Mouse (Mus musculus): ENCODE measurements around the gene Sec61a1.

Gene Sec61a1

DNA sequence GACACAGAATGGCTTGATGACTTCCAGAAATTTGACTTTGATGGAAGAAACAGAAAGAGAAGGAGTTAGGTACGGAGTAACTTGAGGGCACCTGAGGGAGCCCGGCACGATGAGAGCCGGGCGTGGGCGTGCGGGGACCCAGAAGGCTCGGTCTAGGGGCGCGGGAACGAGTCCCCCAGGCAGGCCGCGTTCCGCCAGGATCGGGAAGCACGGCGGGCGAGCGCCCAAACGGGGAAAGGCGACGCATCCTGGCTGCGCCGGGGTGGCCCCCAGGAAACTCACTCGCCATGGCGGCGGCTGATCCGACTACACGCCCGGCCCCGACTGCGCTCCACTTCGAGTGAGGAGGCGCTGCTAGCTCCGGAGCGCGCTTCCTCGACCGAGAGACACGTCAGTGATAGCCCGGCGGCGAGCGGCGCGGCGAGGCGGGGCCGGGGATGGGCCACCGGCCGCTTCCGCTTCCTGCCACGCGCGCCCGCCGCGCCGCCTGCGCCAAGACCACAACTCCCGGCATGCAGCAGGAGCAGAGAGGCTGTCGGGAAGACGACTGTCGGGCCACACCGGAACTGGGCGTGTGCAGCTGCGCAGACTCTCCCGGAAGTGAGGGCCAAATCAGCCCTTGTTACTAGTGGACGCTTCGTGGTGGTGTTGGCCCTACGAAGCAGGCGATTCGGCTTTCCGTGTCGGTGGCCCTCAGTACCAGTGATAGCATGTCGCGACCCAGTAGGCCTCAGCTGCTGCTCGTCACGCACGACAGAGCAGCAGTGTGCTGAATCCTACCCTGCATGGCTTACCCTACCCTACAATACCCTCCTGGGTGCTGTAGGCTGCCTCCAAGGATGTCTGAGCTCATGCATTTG lies at the start of gene Sec61a1:
TSS of gene Sec61a1 (minus strand) at position 502 of the 860 bp plus-strand sequence.
- DNase-seq (ENCODE audit: low spot score in 2 of 2), result peak; percentile 96

DNA sequence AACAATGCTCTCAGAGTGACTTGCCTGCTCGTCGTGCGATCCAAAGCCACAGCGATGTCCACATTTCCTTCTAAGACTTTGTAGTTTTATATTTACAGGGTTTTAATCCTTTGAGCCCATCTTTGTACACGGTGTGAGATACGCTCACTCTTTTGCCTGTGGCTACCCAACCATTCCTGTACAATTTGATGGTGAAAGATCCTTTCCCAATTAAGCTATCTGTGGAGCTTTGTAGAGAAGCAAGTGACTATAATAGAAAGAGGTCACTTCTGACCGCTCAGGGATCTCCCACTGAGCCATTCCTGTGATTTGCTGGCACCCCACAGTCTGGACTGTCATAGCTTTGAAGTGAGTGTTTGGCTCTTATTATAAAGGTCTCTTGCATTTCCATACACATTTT lies 48.0 kb upstream of the Sec61a1 start:
- DNase-seq (ENCODE audit: low spot score in 2 of 2), result no peak

DNA sequence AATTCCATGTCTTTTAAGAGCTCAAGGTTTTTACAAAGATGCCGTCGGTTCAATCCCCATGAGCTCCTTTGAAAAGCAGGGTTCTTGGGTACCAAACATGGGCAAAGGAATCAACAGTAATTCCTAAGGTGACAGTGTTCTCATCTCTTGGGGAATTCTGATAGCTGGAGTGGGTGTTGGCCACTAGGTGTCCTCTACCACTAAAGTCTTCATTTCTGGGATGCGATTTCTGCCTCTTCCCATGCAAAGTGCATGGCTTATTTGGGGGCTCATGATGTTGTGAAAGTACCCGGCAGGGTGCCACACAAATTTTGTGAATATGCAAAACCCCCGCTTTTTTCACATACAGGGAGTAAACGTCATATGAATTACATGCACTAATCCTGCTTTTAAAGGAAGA lies 46.3 kb upstream of the Sec61a1 start:
- DNase-seq (ENCODE audit: low spot score in 2 of 2), result peak in 1 of 2 experiments; percentile 28

DNA sequence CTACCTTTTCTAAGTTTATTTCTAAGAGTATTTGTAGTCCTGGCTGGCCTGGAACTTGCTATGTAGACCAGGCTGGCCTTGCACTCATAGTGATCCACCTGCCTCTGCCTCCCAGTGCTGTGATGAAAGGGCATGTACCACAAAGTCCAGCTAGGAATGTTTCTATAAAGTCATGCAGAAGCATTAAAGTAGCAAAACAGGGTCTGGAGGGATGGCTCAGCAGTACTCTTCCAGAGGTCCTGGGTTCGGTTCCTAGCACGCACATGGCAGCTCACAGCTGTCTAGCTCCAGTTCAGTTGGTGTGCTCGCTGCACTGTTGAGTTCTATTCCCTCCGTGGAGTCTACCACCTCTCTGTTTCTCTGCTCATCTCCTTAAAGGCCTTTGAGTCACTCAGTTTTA lies 41.5 kb upstream of the Sec61a1 start:
- no peak for DNase-seq (ENCODE audit: low spot score in 2 of 2)

DNA sequence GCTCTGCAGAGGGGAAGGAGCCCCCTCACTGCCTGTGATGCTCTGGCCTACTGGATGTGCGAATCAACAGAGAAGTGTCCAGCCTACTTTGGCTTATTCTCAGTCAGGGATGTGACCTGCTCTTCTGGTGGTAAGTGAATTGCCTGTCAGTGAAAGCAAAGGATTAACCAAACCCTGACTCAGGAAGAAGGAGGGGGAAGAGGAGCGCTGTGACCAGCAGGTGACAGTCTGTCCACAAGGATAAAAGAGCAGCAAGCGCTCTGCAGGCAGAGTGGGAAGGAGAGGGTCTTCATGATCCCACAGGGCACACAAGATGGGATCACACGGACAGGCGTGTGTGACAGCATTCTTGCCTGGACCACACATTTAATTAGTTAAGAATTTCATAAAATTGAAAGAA lies 41.0 kb upstream of the Sec61a1 start:
- DNase-seq (ENCODE audit: low spot score in 2 of 2), result no peak

DNA sequence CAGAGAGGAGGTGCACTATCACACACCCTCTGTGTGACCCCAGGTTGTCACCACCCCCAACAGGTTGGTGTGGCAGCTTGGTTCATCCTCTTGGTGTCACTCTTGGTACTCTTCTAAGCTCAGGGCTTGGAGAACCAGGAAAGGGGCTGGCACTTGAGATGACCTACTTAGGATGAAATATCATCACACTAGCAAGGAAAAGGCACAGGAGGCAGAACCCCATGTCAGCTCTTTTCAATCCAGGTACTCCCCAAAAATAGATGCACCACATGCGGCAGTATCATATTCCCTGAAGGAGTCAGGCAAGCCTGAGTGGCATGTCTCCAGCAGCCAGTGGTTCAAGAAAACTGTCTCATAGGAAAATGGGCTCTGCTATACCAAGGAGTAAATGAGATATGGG lies 39.4 kb upstream of the Sec61a1 start:
- DNase-seq (ENCODE audit: low spot score in 2 of 2), result peak in 1 of 2 experiments; percentile 13

DNA sequence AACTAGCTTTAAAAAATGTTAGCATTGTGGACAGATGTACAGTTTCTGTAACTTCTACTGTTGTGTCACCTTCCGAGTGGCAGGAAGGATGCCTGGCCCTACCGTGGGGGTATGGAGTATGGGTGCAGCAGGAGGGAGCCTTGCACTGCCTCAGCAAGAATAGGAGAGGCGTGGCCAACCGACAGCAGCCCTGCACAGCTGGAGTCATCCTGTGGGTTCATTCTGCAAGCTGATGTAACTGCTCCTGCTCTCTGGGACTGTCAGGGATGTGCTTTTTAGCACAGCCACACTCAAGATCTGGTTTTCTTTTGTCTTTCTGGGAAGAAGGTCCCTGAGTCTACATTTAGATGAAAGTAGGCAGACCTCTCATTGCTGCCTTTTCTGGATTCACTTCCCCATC lies 38.8 kb upstream of the Sec61a1 start:
- DNase-seq (ENCODE audit: low spot score in 2 of 2), result no peak

DNA sequence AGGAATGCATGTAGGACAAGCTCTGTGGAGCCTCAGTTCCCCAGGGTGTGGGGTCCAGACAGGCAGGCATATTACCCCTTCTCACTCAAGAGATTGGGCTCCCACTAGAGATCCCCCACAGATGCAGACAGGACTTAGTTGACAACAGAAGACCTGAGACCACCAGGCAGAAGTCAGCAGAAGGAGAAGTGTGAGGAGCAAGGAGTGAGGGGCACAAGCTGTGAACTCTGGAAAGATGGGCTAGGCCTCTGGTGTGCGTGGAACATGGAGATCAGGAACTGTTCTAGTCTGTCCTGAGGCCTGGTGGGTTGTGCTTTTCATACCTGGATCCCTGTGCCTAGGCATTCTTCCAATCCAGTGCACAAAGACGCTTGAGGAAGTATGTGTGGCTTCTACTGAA lies 31.2 kb upstream of the Sec61a1 start:
- DNase-seq (ENCODE audit: low spot score in 2 of 2), result no peak

DNA sequence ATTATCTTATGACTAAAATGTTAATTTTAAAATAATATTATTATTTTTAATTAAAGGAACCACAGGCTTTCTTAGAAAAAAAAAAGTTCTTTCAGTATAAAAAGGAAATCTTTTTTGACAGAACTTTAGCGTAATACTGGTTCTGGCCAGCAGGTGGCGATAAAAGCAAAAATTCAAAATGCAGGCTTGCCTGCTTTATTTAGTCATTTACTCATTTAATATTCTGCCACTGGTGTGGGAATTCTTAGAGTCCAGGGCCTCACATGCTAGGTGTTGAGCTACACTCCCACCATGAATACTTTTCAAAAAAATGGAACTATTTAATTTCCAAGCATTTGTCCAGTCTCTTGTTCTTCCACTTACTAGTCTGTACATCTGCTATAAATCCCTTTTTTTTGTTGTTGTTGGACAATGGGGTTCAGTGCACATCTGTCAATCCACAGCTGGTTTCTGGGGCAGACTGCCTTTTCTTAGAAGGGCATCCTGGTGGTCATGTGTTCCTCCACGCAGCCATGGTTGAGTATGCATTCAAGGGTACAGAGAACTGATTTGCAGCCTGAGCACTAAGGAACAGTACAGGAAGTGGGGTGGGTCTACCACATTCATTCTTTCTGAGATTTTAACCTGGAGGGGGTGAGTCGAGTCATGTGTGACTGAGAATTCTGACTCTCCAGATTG lies 30.6 kb upstream of the Sec61a1 start:
- peak; percentile 74 to 81 for DNase-seq (ENCODE audit: low spot score in 2 of 2)

DNA sequence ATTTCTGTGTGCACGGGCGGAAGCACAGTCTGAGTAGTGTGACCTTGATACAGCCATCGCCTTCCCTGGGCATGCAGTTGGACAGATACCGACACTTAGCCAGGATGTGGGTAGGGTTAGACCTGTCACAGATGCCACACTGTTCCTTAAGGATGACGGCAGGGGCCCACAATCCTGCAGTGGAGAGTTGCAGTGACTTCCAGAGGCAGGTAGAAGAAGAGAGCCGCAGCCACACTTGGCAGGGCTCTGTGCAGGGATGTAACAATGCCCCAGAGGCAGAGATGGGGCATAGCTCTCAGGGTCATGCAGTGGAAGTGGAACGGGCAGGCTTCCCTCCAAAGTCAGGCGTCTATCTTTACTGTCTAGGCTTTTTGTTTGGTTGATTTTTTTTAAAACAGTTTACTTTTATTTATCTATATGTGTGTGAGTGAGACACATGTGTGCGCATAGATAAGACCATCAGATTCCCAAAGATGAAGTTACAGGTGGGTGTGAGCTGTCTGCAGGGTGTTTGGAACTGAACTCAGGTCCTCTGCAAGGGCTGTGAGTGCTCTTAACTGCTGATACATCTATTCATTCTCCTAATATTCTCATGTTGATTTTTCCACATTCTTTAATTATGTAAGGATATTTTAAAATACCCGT lies 29.8 kb upstream of the Sec61a1 start:
- no peak for DNase-seq (ENCODE audit: low spot score in 2 of 2)

DNA sequence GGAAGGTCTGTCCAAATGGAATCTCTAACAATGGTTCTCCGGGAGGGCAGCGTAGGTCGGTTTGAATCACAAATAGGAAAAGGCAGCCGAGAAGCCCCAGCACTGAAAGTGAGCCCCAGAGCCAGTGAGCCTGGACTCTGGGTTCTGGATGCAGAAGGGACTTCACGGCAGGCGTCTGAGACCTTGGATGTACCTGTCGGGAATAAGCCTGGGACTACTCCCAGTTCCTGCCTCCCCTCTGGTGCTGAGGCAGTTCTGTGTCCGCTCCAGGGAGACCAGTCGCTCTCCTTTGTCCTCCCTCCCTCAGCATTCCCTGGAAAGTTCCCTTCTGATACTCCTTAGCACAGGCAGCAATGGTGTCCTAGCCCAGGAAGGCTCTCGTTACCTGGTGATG lies 26.7 kb upstream of the Sec61a1 start:
- no peak for DNase-seq (ENCODE audit: low spot score in 2 of 2)

DNA sequence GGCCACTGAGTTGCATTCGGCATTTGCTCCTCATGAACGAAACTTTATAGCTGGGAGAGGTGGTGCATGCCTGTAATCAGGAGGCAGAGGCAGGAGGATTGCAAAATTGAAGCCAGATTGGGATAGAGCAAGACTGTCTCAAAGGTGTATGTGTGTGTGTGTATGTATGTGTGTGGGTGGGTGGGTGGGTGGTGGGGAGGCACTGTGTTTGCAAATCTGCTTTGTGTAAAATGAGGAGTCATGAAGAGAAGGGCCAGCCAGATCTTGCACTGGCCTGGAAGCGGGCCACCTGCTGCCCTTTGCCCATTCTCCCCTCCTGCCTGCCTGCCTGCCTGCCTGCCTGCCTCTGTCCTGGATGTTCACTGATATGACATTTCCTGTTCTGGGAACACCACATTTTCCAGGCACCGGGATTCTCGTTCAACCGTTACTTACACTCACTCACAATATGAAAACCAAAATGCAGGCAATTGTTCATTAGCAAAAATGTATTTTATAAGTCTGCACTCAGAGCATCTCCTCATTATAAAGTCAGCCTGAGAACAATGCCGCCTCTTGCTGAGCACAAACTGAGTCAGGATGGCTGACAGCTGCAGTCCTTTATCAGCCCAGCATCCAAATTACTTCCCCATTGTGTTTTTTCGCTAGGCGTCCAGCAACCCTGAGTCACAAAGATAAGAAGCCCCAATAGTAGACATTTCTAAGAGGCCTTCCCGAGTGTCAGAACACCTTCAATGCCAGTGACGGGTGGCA lies 26.1 kb upstream of the Sec61a1 start:
- DNase-seq (ENCODE audit: low spot score in 2 of 2), result no peak

DNA sequence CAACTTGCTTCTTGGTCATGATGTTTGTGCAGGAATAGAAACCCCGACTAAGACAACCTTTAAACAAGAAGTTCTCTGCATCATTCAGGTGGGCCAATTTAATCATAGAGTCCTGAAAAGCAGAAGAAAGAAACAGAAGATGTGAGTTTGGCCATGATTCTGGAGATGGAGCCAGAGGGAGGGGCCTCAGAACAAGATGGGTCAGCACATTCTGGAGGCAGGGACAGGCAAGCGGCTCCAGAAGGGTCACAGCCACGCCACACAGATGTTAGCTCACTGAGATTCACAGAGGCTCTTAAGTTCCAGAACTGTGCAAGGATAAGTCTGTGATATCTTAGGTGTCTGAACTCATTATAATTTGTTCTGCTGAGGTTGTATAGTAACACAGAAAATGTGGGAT lies 25.5 kb upstream of the Sec61a1 start:
- DNase-seq (ENCODE audit: low spot score in 2 of 2), result no peak

DNA sequence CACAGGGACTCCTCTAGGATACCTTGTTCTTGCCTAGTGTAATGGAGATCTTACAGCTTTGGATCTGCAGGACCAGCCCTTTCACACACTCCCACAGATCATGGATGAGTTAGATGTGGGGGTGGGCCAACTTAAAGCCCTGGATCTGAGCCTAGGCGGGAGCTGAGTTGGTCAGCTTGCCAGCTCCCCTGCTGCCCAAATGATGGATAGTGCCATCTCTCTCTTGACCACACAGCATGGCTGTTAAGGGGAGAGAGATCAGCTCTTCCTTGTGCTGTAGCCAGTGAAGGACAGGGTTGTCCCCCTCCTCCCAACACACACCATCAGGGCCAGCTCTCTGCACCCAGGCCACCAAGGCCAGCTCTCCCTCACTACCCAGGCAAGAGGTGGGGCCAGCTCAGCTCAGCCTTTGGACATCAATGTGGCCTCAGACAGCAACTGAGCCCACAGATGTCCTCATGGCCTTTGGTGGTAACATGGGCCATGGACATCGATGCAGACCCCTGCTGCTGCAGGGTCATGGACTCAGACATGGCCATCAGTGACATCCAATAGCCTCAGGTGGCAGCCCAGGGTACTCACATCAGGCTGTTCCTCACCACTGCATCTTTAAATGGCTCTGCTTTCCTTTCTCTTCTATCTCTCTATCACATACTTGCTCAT lies 21.5 kb upstream of the Sec61a1 start:
- no peak for DNase-seq (ENCODE audit: low spot score in 2 of 2)

DNA sequence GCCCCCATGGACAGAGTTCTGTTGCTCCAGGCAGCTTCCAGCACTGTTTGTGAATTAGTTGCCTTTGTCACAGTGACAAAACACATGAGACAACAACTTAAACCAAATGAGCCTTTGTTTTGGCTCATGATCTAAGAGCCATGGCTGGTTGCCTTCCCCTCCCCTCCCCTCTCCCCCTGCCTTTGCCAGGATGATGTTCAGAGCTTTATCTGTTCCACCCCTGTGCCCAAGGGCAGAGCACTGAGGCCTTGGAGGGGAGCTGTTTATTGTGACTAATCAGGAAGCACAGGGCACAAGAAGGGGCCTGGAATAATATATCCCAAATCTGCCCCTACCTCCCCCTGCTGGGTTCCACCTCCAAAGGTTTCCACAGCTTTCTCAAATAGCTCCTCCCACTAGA lies 11.6 kb upstream of the Sec61a1 start:
- DNase-seq (ENCODE audit: low spot score in 2 of 2), result no peak

DNA sequence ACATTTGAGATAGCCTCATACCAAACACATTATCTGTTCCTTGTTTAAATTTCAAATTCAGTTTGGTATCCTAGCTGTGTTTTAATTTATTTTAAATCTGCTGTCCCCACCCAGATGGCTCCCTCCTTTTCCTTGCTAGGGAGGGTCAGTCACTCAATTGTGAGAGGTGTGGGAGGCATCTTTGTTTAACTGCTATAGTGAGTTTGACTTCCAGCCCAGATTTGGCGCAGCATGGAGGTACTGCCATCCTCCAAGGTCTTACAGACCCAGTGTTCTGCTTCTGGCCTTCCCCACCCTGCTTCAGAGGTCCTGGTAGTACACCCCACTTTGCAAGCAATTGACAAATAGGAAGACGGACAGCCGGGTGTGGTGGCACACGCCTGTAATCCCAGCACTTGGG lies 5.4 kb upstream of the Sec61a1 start:
- DNase-seq (ENCODE audit: low spot score in 2 of 2), result no peak

DNA sequence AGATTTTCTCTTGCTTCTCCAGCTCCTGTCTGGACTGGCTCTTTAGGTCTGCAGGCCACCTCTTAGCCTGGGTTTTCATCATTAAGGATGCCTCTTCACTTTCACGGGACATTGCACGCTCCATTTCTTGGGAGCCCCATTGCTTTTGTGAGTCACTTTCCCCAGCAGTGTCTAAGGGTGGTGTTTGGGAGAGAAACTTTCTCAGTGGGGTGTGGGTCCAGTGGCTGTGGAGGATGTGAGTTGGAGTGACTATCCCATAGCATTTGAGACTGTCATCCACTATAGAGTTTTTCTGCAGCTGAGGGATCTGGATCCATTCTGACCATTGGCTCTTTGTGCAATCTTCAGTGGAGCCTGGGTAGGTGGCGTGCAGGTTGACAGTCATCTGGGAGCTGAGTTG lies 4.7 kb upstream of the Sec61a1 start:
- no peak for DNase-seq (ENCODE audit: low spot score in 2 of 2)

DNA sequence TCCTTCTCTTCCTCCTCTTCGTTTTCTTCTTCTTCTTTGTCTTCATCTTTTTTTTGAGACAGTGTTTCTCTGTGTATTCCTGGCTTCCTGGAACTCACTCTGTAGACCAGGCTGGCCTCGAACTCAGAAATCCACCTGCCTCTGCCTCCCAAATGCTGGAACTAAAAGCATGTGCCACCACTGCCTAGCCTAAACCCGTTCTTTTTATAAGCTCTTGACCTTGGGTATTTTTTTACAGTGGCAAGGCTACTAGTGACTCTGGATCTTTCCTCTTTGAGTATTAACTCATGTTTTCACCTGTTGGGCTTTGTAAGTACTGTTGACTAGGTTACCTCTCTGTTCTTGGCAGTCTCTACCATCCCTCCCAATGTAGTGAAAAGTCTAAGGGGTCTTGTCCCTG lies 4.3 kb upstream of the Sec61a1 start:
- DNase-seq (ENCODE audit: low spot score in 2 of 2), result no peak

DNA sequence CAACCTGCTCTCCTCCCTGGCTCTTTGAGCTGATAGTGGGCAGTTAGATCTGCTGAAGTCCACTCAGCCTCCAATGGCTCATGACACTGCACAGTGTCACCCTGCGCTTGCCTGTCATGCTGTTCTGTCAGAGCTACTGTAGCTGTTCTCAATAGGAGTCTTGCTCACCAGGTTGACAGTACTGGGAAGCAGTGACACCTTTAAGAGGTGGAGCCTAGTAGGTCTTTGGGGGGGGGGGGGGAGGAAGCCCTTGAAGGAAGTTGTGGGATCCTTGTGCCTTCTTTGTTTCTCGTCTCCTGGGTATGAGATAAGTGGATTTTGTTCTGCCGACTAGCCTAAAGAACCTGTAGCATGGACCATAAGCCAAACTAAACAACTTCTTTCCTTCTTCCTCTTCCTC lies 3.9 kb upstream of the Sec61a1 start:
- DNase-seq (ENCODE audit: low spot score in 2 of 2), result no peak

DNA sequence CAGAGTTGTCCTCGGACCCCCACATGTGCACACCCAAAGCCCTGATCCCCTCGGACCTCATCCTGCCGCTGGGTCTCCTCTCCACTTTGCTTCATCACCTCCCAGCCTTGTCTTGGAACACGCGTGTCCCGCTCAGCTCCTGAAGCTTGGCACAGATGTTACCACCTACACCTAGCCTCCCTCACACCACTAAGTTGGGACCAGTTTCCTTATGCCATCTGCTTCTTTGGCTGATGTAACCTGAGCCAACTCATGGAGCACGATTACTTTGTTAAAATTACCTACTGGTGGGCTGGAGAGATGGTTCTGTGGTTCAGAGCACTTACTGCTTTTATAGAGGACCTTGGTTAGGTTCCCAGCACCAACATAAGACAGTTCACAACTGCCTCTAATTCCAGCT lies 3.1 kb upstream of the Sec61a1 start:
- DNase-seq (ENCODE audit: low spot score in 2 of 2), result peak; percentile 53 to 54

DNA sequence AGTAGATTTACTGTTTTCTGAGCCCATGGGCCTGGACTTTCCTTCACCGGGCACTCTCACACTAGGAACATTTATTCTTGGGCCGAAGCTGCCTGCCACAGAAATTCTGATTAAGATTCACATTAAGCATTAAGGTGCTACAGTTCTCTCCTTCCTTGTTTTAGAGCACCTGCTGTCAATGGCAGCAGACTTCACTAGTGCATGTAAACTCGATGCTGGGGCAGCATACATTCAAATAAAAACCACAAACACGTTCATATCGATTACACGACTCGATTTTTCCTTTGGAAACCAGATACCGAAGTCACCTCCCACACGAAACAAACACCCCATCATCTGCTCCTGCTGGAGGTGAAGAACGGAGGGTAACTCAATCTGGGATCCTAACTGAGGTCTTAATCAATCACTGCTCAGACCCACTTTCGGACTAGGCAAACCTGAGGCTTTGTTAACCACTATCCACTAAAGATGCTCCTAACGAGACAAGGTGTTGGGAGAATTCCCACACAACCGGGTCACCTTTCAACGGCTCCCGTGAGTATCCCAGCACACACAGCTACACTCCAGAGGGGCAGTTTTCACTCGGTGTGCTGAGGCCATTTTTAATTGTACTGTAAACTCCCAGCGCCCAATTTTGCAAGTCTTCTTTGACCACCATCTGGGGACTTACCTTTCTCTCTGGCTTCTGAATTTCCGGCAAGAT lies 853 bp downstream of the Sec61a1 start:
- DNase-seq (ENCODE audit: low spot score in 2 of 2), result no peak
